Mouse (Mus musculus) gastrocnemius, postnatal 36 days (tissue): ENCODE measurements around the gene Lamc3. TPM values are rescaled to one million over a fixed set of nuclear protein-coding genes. Genes with fewer than 3 reads are reported as not detected.

Experiments
- DNase-seq, 2 experiments: peaks; one replicate each; pipeline ENCODE4 v3.0.0; 2022
- intact Hi-C: fragments of 180-260 bp; cut with DNase I; formaldehyde crosslinking; loops from one replicate; pipeline ENCODE4 v1.15.1; 2025
- long read RNA-seq, 2 experiments: library from polyadenylated mRNA; stranded (forward); transcript quantifications; one replicate each; pipeline ENCODE4 v2.0.0; 2021
- total RNA-seq, 2 experiments: library from RNA; stranded (reverse); gene quantifications; 2 replicates each; pipeline ENCODE4 v1.2.3; 2021

Lamc3 gene
- 1 to 10 TPM in 1 of 2 experiments, under 1 TPM in 1; 0.41 to 1.0 TPM for total RNA-seq
- long read RNA-seq, experiment 1, result 0 reads
- long read RNA-seq, experiment 2, result 0 reads

GRCm38 (mm10) chr2:31887030-31887429, at the start of gene Lamc3:
TSS of gene Lamc3 (plus strand) at chr2:31887291.
- peak; percentile 44 to 53 for DNase-seq
- intact Hi-C loops, result loop anchor here (1.0 kb wide), 1 partner anchor 27 kb away; no protein-coding TSS in a partner anchor

GRCm38 (mm10) chr2:31838868-31839267, 48.2 kb upstream of the Lamc3 start:
- no peak for DNase-seq
- intact Hi-C loops, result no loop called here

GRCm38 (mm10) chr2:31844729-31845136, 42.4 kb upstream of the Lamc3 start:
- intact Hi-C loops, result no loop called here
- no peak for DNase-seq

GRCm38 (mm10) chr2:31845512-31845895, 41.6 kb upstream of the Lamc3 start:
- intact Hi-C loops, result no loop called here
- DNase-seq, result no peak

GRCm38 (mm10) chr2:31845896-31846691, 41.0 kb upstream of the Lamc3 start, which contains the start of gene Fibcd1:
TSS of gene Fibcd1 (minus strand) at chr2:31846005.
- no peak for DNase-seq
- intact Hi-C loops, result no loop called here

- intact Hi-C loops, result no loop called here
- DNase-seq, result no peak
These were observed 40.1 kb upstream of the Lamc3 start for GRCm38 (mm10) chr2:31846692-31847660.

- intact Hi-C loops, result no loop called here
- no peak for DNase-seq
These were observed 39.2 kb upstream of the Lamc3 start for GRCm38 (mm10) chr2:31847908-31848307.

- intact Hi-C loops, result no loop called here
- DNase-seq, result no peak
These were observed 37.0 kb upstream of the Lamc3 start for GRCm38 (mm10) chr2:31850141-31850540.

GRCm38 (mm10) chr2:31855991-31856390, 31.1 kb upstream of the Lamc3 start:
- intact Hi-C loops, result no loop called here
- DNase-seq, result no peak

GRCm38 (mm10) chr2:31857180-31857579, 29.9 kb upstream of the Lamc3 start:
- intact Hi-C loops, result no loop called here
- DNase-seq, result no peak

GRCm38 (mm10) chr2:31858500-31858899, 28.6 kb upstream of the Lamc3 start:
- intact Hi-C loops, result no loop called here
- DNase-seq, result no peak

- intact Hi-C loops, result no loop called here
- DNase-seq, result no peak
These were observed 24.2 kb upstream of the Lamc3 start for GRCm38 (mm10) chr2:31862919-31863318.

GRCm38 (mm10) chr2:31863766-31864165, 23.3 kb upstream of the Lamc3 start:
- intact Hi-C loops, result no loop called here
- DNase-seq, result no peak

- no peak for DNase-seq
- intact Hi-C loops, result no loop called here
These were observed 22.2 kb upstream of the Lamc3 start for GRCm38 (mm10) chr2:31864891-31865290.

- intact Hi-C loops, result no loop called here
- no peak for DNase-seq
These were observed 21.8 kb upstream of the Lamc3 start for GRCm38 (mm10) chr2:31865322-31865721.

- intact Hi-C loops, result no loop called here
- no peak for DNase-seq
These were observed 21.3 kb upstream of the Lamc3 start for GRCm38 (mm10) chr2:31865794-31866193.

- intact Hi-C loops, result no loop called here
These were observed 19.1 kb upstream of the Lamc3 start for GRCm38 (mm10) chr2:31867773-31868537.

GRCm38 (mm10) chr2:31868538-31869164, 18.4 kb upstream of the Lamc3 start:
- intact Hi-C loops, result no loop called here
- no peak for DNase-seq

More at GRCm38 (mm10) chr2:31867773-31868537, 19.1 kb upstream of the Lamc3 start:
- DNase-seq, result no peak

GRCm38 (mm10) chr2:31869692-31870091, 17.4 kb upstream of the Lamc3 start:
- no peak for DNase-seq
- intact Hi-C loops, result no loop called here

GRCm38 (mm10) chr2:31870683-31871082, 16.4 kb upstream of the Lamc3 start:
- no peak for DNase-seq
- intact Hi-C loops, result no loop called here
